Mouse (Mus musculus): ENCODE results near the gene Mme. TPM values are rescaled to one million over a fixed set of nuclear protein-coding genes. Genes with fewer than 3 reads are reported as not detected.

The Mme gene
- polyA plus RNA-seq (2012) = not detected in 2 replicates

DNA sequence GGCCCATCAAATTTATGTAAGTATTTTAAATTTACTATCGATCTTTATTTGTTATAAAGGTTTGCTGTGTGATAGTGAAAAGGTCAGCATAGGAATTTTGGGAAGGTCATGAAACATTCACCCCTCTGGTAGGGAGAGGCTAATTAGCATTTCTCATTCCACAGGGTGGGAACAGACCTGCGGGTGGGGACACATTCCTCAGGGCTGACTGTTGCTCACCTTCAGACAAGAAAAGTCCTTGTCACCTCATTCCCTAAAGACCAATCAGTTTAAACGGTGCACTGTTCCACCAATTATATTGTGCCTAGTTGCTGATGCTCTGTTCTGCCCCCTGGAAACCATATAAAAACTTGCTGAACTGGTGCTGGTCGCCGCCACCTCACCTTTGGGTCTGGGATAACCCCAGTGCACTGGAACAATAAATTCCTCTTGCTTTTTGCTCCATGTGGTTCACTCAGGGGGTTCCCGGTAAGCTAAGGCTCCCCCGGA is at the start of gene Mme:
TSS of gene Mme (plus strand) at position 439 of the 489 bp plus-strand sequence.

Other genes starting within 250 kb of the Mme start
- gene Gm34302, start 242.3 kb downstream of the Mme start, polyA plus RNA-seq (2012) = not detected in 2 replicates

Data from megakaryocyte-erythroid progenitor cell, adult 5 weeks (primary cell).